Mouse (Mus musculus) layer of hippocampus, postnatal 25 days (tissue): ENCODE results near the gene Siah3. TPM values are rescaled to one million over a fixed set of nuclear protein-coding genes. Genes with fewer than 3 reads are reported as not detected.
"Not testable (repeated sequence)": the region's sequence is repeated elsewhere in the genome, so short reads cannot be mapped to it uniquely, and the experiment has no call there.

ENCODE experiments used
- DNase-seq, 2 experiments: peaks; one replicate each; pipeline ENCODE4 v3.0.0; 2022; ENCODE audit warnings: mixed read lengths in 2 of 2, low spot score in 1 of 2; ENCODE audit errors: extremely low spot score in 1 of 2
- total RNA-seq, 2 experiments: library from RNA; stranded (reverse); gene quantifications; 2 replicates each; pipeline ENCODE4 v1.2.3; 2021

Siah3 gene
- 10 to 100 TPM in 1 of 2 experiments, 1 to 10 TPM in 1; 7.4 to 10.3 TPM for total RNA-seq

- DNase-seq = peak in 1 of 2 experiments; percentile 36
These were observed at the start of gene Siah3 for GRCm38 (mm10) chr14:75455743-75456421. Siah3 (plus strand) TSS chr14:75455982.

- DNase-seq = no peak
These were observed 46.0 kb upstream of the Siah3 start for GRCm38 (mm10) chr14:75409772-75410171.

- no peak for DNase-seq
These were observed 45.4 kb upstream of the Siah3 start for GRCm38 (mm10) chr14:75410392-75410791.

GRCm38 (mm10) chr14:75418721-75419120 is 37.1 kb upstream of the Siah3 start:
- DNase-seq = no peak

GRCm38 (mm10) chr14:75419876-75420275 is 35.9 kb upstream of the Siah3 start:
- no peak for DNase-seq

- no peak for DNase-seq
These were observed 35.0 kb upstream of the Siah3 start for GRCm38 (mm10) chr14:75420811-75421210.

GRCm38 (mm10) chr14:75431173-75431786 is 24.5 kb upstream of the Siah3 start:
- no peak for DNase-seq

GRCm38 (mm10) chr14:75432850-75433249 is 22.9 kb upstream of the Siah3 start:
- no peak for DNase-seq

GRCm38 (mm10) chr14:75434576-75434975 is 21.2 kb upstream of the Siah3 start:
- DNase-seq = no peak

GRCm38 (mm10) chr14:75444486-75445105 is 11.2 kb upstream of the Siah3 start:
- no peak for DNase-seq

- peak; percentile 54 to 68 for DNase-seq
These were observed 10.4 kb upstream of the Siah3 start for GRCm38 (mm10) chr14:75445281-75445947.

- no peak for DNase-seq
These were observed 9.9 kb upstream of the Siah3 start for GRCm38 (mm10) chr14:75445948-75446281.

- not testable (repeated sequence) for DNase-seq
These were observed 9.5 kb upstream of the Siah3 start for GRCm38 (mm10) chr14:75446314-75446713.

- DNase-seq = no peak
These were observed 1.9 kb upstream of the Siah3 start for GRCm38 (mm10) chr14:75453906-75454305.

GRCm38 (mm10) chr14:75454716-75455115 is 1.1 kb upstream of the Siah3 start:
- no peak for DNase-seq

- DNase-seq = no peak
These were observed 430 bp upstream of the Siah3 start for GRCm38 (mm10) chr14:75455361-75455742.

- DNase-seq = peak in 1 of 2 experiments; percentile 62
These were observed 873 bp downstream of the Siah3 start for GRCm38 (mm10) chr14:75456489-75457220.

- DNase-seq = no peak
These were observed 1.4 kb downstream of the Siah3 start for GRCm38 (mm10) chr14:75457221-75457600.

GRCm38 (mm10) chr14:75459431-75459830 is 3.6 kb downstream of the Siah3 start:
- DNase-seq = no peak

- no peak for DNase-seq
These were observed 4.2 kb downstream of the Siah3 start for GRCm38 (mm10) chr14:75459991-75460390.

GRCm38 (mm10) chr14:75460436-75460835 is 4.7 kb downstream of the Siah3 start:
- no peak for DNase-seq
